Mouse (Mus musculus): Measurements from ENCODE around the gene Tpk1. TPM values are rescaled to one million over a fixed set of nuclear protein-coding genes. Genes with fewer than 3 reads are reported as not detected.

The Tpk1 gene
- 4.5 TPM for total RNA-seq (2023)

GRCm38 (mm10) chr6:43665677-43666546 is at the start of gene Tpk1:
Gene Tpk1 (minus strand): TSS chr6:43666278.

GRCm38 (mm10) chr6:43309454-43309853 is 356.6 kb downstream of the Tpk1 start, which contains the start of gene Nobox:
Gene Nobox (minus strand): TSS chr6:43309554.

